Comparison of ENCODE assay signal across 12 mouse cellular contexts in genomic region chr9:101200627-101201026, GRCm38 (mm10). TPM values are rescaled to one million over a fixed set of nuclear protein-coding genes. Genes with fewer than 3 reads are reported as not detected.
DNase-seq lines count a peak whose midpoint lies in the region; ATAC-seq and TF ChIP-seq lines count a peak whose summit lies in the region.
"Had no signal": no experiment of that assay in that cellular context is flagged by ENCODE, and none has a peak within 500 bp of the region (broad histone marks: within the 10 kb centered on the region; RNA-seq: fewer than 3 reads in every experiment).

No protein-coding gene starts in this region.

- no peaks in the 10 kb centered on the region for H3K4me1 ChIP-seq in cerebellum, adult 2 months (ENCODE audit: control insufficient read depth, insufficient read depth, low read length)
- peaks cover 18% of the 10 kb centered on the region for H3K4me1 ChIP-seq in heart, embryonic 12.5 days (replicated peaks)

- 0 out of 2 replicates have a peak overlapping the region, but pooled peaks have one; percentile 20 for H3K27ac ChIP-seq in cerebellum, adult 2 months (ENCODE audit: insufficient read depth, low read length)
- peak overlapping the region; percentile 61; the same call in 1 of the 2 replicates for H3K27ac ChIP-seq in layer of hippocampus, adult 2 months
- peak overlapping the region; percentile 87 for H3K27ac ChIP-seq in heart, embryonic 12.5 days (ENCODE audit: poor library complexity, severe bottlenecking)
- H3K27ac ChIP-seq: limb, embryonic 15.5 days had no signal

- WGBS in cerebellum, adult 2 months: 33% methylated on average over 5 of the region's 5 CpGs
- WGBS in heart, embryonic 12.5 days: 24% methylated on average over 5 of the region's 5 CpGs

- H3K4me3 ChIP-seq in cerebellum, adult 2 months (replicated peaks; ENCODE audit: insufficient read depth, low read depth, low read length): no peak overlapping the region
- no peak overlapping the region for H3K4me3 ChIP-seq in layer of hippocampus, adult 2 months
- H3K4me3 ChIP-seq in heart, embryonic 12.5 days: no peak overlapping the region
- H3K4me3 ChIP-seq: limb, embryonic 15.5 days had no signal

- no peak for DNase-seq in cerebellum, adult 2 months
- no peak for DNase-seq in cerebellum, postnatal 25 days
- no peak for DNase-seq in layer of hippocampus, adult 2 months (ENCODE audit: low spot score in 2 of 2)
- no peak for DNase-seq in layer of hippocampus, postnatal 14 days (ENCODE audit: low spot score in 2 of 2)
- DNase-seq in lung, postnatal 25 days (ENCODE audit: low spot score): peak; percentile 21
- no peak for DNase-seq in liver
- DNase-seq in thymus, postnatal 0 days (ENCODE audit: low spot score): no peak
- DNase-seq: spleen, adult 18-20 months; thymus, adult 2 months had no signal

- no peaks in the 10 kb centered on the region for H3K36me3 ChIP-seq in heart, embryonic 12.5 days

- H3K27me3 ChIP-seq in cerebellum, adult 2 months (ENCODE audit: control insufficient read depth, insufficient read depth, low read length): no peaks in the 10 kb centered on the region
- H3K27me3 ChIP-seq in heart, embryonic 12.5 days (replicated peaks): no peaks in the 10 kb centered on the region
- H3K27me3 ChIP-seq: limb, embryonic 15.5 days had no signal

- TF ChIP-seq POLR2A in cerebellum, adult 2 months (IDR thresholded peaks at IDR 0.05; ENCODE audit: borderline replicate concordance, insufficient read depth, low read length): no peak

- TF ChIP-seq CTCF in cerebellum, adult 2 months (IDR thresholded peaks at IDR 0.05; ENCODE audit: borderline replicate concordance, insufficient read depth, low read depth, low read length): no peak
- no peak for TF ChIP-seq CTCF in layer of hippocampus, adult 2 months (conservative IDR thresholded peaks at IDR 0.05)

- no peak overlapping the region for H3K9ac ChIP-seq in heart, embryonic 12.5 days
- H3K9ac ChIP-seq: limb, embryonic 15.5 days had no signal

- ATAC-seq in heart, embryonic 12.5 days (ENCODE audit: insufficient number of reproducible peaks, low FRiP score): peak; percentile 66; the same call in 1 of the 2 replicates
- ATAC-seq: forebrain, embryonic 16.5 days had no signal

- H3K4me2 ChIP-seq in heart, embryonic 12.5 days: peak overlapping the region; percentile 42
- H3K4me2 ChIP-seq: limb, embryonic 15.5 days had no signal

- no peaks in the 10 kb centered on the region for H3K9me3 ChIP-seq in heart, embryonic 12.5 days (replicated peaks)
- H3K9me3 ChIP-seq: limb, embryonic 15.5 days had no signal

RNA-seq across cellular contexts. Expression of gene Ppp2r3a, which starts 51.0 kb away (rescaled TPM):
- 17.6 and 18.8 TPM in 2 replicates for polyA plus RNA-seq in cerebellum, adult 2 months (2012; rRNA removed)
- total RNA-seq in layer of hippocampus, adult 2 months (2021): 10 to 100 TPM; 29.0 to 30.9 TPM
- 10 to 100 TPM; 27.5 to 27.9 TPM for total RNA-seq in layer of hippocampus, postnatal 14 days (2021)
- polyA plus RNA-seq in heart, embryonic 12.5 days (2016; fragmentation: Nextera tagmentation; extraction: Ambion mirVana): 80.5 and 83.7 TPM in 2 replicates
- 2.2 and 2.3 TPM in 2 replicates for polyA plus RNA-seq in thymus, postnatal 0 days (2015; fragmentation: Nextera tagmentation; extraction: Ambion mirVana)

Comparison
In these comparisons a context has a peak if more than half of its experiments do, and no peak if none do; other contexts are left out.
1. H3K27ac ChIP-seq: peak in every context shown above with its lines; median percentile 87 in heart, embryonic 12.5 days; 61 in layer of hippocampus, adult 2 months; 20 in cerebellum, adult 2 months.